Mouse (Mus musculus): ENCODE results near the gene Zfp618. TPM values are rescaled to one million over a fixed set of nuclear protein-coding genes. Genes with fewer than 3 reads are reported as not detected.

Gene Zfp618
- 29.7 and 41.2 TPM in 2 replicates for polyA plus RNA-seq (2014; fragmentation: Nextera tagmentation; extraction: Ambion mirVana)

- 0% methylated on average over 26 of the region's 86 CpGs for WGBS
- Histone ChIP-seq H3K27me3 (ENCODE audit: control insufficient read depth, insufficient read depth, low read length) (no peaks in the 10 kb centered on the region), H3K9ac (ENCODE audit: low read length) (peak within 1 kb of the TSS; percentile 99), H3K36me3 (ENCODE audit: control insufficient read depth, insufficient read depth, low read length) (no peaks in the 10 kb centered on the region), H3K27ac (replicated peaks; ENCODE audit: low read depth, low read length) (peak within 1 kb of the TSS; percentile 90), H3K9me3 (ENCODE audit: control insufficient read depth, low read length) (no peaks in the 10 kb centered on the region), H3K4me3 (ENCODE audit: low read depth, low read length) (peak within 1 kb of the TSS; percentile 75), H3K4me2 (ENCODE audit: low read depth, severe bottlenecking) (peak within 1 kb of the TSS; percentile 68), H3K4me1 (ENCODE audit: control insufficient read depth, insufficient read depth, low read length) (0 out of 2 replicates have a peak, but pooled peaks cover 4% of the 10 kb centered on the region)
- peak; percentile 49 for DNase-seq (ENCODE audit: low spot score)
- peak; percentile 37; the same call in 1 of the 2 replicates for ATAC-seq (ENCODE audit: insufficient number of reproducible peaks, low FRiP score, low TSS enrichment, low read depth)
These were observed at the start of gene Zfp618 for GRCm38 (mm10) chr4:62965497-62966302. TSS of gene Zfp618 (plus strand) at chr4:62965573.

GRCm38 (mm10) chr4:62917056-62917455 lies 48.3 kb upstream of the Zfp618 start:
- no peak overlapping the region for H3K4me3 ChIP-seq (ENCODE audit: low read depth, low read length)
- H3K27me3 ChIP-seq (ENCODE audit: control insufficient read depth, insufficient read depth, low read length), result no peaks in the 10 kb centered on the region
- DNase-seq (ENCODE audit: low spot score) (no peak), ATAC-seq (ENCODE audit: insufficient number of reproducible peaks, low FRiP score, low TSS enrichment, low read depth) (no peak)
- H3K9ac ChIP-seq (ENCODE audit: low read length), result no peak overlapping the region
- WGBS, result 89% methylated on average over 8 of the region's 8 CpGs
- no peak overlapping the region for H3K4me2 ChIP-seq (ENCODE audit: low read depth, severe bottlenecking)
- H3K36me3 ChIP-seq (ENCODE audit: control insufficient read depth, insufficient read depth, low read length), result no peaks in the 10 kb centered on the region
- no peaks in the 10 kb centered on the region for H3K9me3 ChIP-seq (ENCODE audit: control insufficient read depth, low read length)
- no peak overlapping the region for H3K27ac ChIP-seq (replicated peaks; ENCODE audit: low read depth, low read length)
- no peaks in the 10 kb centered on the region for H3K4me1 ChIP-seq (ENCODE audit: control insufficient read depth, insufficient read depth, low read length)

- no peaks in the 10 kb centered on the region for H3K4me1 ChIP-seq (ENCODE audit: control insufficient read depth, insufficient read depth, low read length)
- 91% methylated on average over 4 of the region's 4 CpGs for WGBS
- ATAC-seq (ENCODE audit: insufficient number of reproducible peaks, low FRiP score, low TSS enrichment, low read depth) (no peak), DNase-seq (ENCODE audit: low spot score) (no peak)
- H3K9me3 ChIP-seq (ENCODE audit: control insufficient read depth, low read length), result no peaks in the 10 kb centered on the region
- no peaks in the 10 kb centered on the region for H3K27me3 ChIP-seq (ENCODE audit: control insufficient read depth, insufficient read depth, low read length)
- H3K4me2 ChIP-seq (ENCODE audit: low read depth, severe bottlenecking), result no peak overlapping the region
- no peak overlapping the region for H3K27ac ChIP-seq (replicated peaks; ENCODE audit: low read depth, low read length)
- H3K36me3 ChIP-seq (ENCODE audit: control insufficient read depth, insufficient read depth, low read length), result no peaks in the 10 kb centered on the region
- no peak overlapping the region for H3K4me3 ChIP-seq (ENCODE audit: low read depth, low read length)
- no peak overlapping the region for H3K9ac ChIP-seq (ENCODE audit: low read length)
These were observed 31.6 kb upstream of the Zfp618 start for GRCm38 (mm10) chr4:62933798-62934197.

GRCm38 (mm10) chr4:62935589-62936218 lies 29.7 kb upstream of the Zfp618 start:
- Histone ChIP-seq H3K4me2 (ENCODE audit: low read depth, severe bottlenecking) (no peak overlapping the region), H3K4me3 (ENCODE audit: low read depth, low read length) (no peak overlapping the region), H3K9ac (ENCODE audit: low read length) (no peak overlapping the region), H3K27ac (replicated peaks; ENCODE audit: low read depth, low read length) (no peak overlapping the region), H3K36me3 (ENCODE audit: control insufficient read depth, insufficient read depth, low read length) (no peaks in the 10 kb centered on the region), H3K4me1 (ENCODE audit: control insufficient read depth, insufficient read depth, low read length) (no peaks in the 10 kb centered on the region), H3K27me3 (ENCODE audit: control insufficient read depth, insufficient read depth, low read length) (no peaks in the 10 kb centered on the region), H3K9me3 (ENCODE audit: control insufficient read depth, low read length) (no peaks in the 10 kb centered on the region)
- ATAC-seq (ENCODE audit: insufficient number of reproducible peaks, low FRiP score, low TSS enrichment, low read depth) (no peak), DNase-seq (ENCODE audit: low spot score) (no peak)
- 72% methylated on average over 11 of the region's 11 CpGs for WGBS

- H3K9ac ChIP-seq (ENCODE audit: low read length), result no peak overlapping the region
- H3K27ac ChIP-seq (replicated peaks; ENCODE audit: low read depth, low read length), result no peak overlapping the region
- no peaks in the 10 kb centered on the region for H3K27me3 ChIP-seq (ENCODE audit: control insufficient read depth, insufficient read depth, low read length)
- no peaks in the 10 kb centered on the region for H3K36me3 ChIP-seq (ENCODE audit: control insufficient read depth, insufficient read depth, low read length)
- ATAC-seq (ENCODE audit: insufficient number of reproducible peaks, low FRiP score, low TSS enrichment, low read depth) (no peak), DNase-seq (ENCODE audit: low spot score) (no peak)
- no peaks in the 10 kb centered on the region for H3K4me1 ChIP-seq (ENCODE audit: control insufficient read depth, insufficient read depth, low read length)
- no peaks in the 10 kb centered on the region for H3K9me3 ChIP-seq (ENCODE audit: control insufficient read depth, low read length)
- 70% methylated on average over 14 of the region's 14 CpGs for WGBS
- H3K4me2 ChIP-seq (ENCODE audit: low read depth, severe bottlenecking), result no peak overlapping the region
- no peak overlapping the region for H3K4me3 ChIP-seq (ENCODE audit: low read depth, low read length)
These were observed 23.1 kb upstream of the Zfp618 start for GRCm38 (mm10) chr4:62941961-62942892.

- WGBS, result 64% methylated on average over 4 of the region's 4 CpGs
- Histone ChIP-seq H3K9me3 (ENCODE audit: control insufficient read depth, low read length) (no peaks in the 10 kb centered on the region), H3K4me2 (ENCODE audit: low read depth, severe bottlenecking) (no peak overlapping the region), H3K27ac (replicated peaks; ENCODE audit: low read depth, low read length) (no peak overlapping the region), H3K9ac (ENCODE audit: low read length) (no peak overlapping the region), H3K4me1 (ENCODE audit: control insufficient read depth, insufficient read depth, low read length) (no peaks in the 10 kb centered on the region), H3K4me3 (ENCODE audit: low read depth, low read length) (no peak overlapping the region), H3K27me3 (ENCODE audit: control insufficient read depth, insufficient read depth, low read length) (no peaks in the 10 kb centered on the region), H3K36me3 (ENCODE audit: control insufficient read depth, insufficient read depth, low read length) (no peaks in the 10 kb centered on the region)
- no peak for DNase-seq (ENCODE audit: low spot score)
- ATAC-seq (ENCODE audit: insufficient number of reproducible peaks, low FRiP score, low TSS enrichment, low read depth), result 0 out of 2 replicates have a peak, but pooled peaks have one; percentile 26
These were observed 21.0 kb upstream of the Zfp618 start for GRCm38 (mm10) chr4:62944326-62944879.

- Histone ChIP-seq H3K9ac (ENCODE audit: low read length) (no peak overlapping the region), H3K4me2 (ENCODE audit: low read depth, severe bottlenecking) (no peak overlapping the region), H3K9me3 (ENCODE audit: control insufficient read depth, low read length) (no peaks in the 10 kb centered on the region), H3K4me1 (ENCODE audit: control insufficient read depth, insufficient read depth, low read length) (no peaks in the 10 kb centered on the region), H3K27me3 (ENCODE audit: control insufficient read depth, insufficient read depth, low read length) (no peaks in the 10 kb centered on the region), H3K4me3 (ENCODE audit: low read depth, low read length) (no peak overlapping the region), H3K27ac (replicated peaks; ENCODE audit: low read depth, low read length) (no peak overlapping the region), H3K36me3 (ENCODE audit: control insufficient read depth, insufficient read depth, low read length) (no peaks in the 10 kb centered on the region)
- ATAC-seq (ENCODE audit: insufficient number of reproducible peaks, low FRiP score, low TSS enrichment, low read depth) (no peak), DNase-seq (ENCODE audit: low spot score) (no peak)
- 76% methylated on average over 4 of the region's 4 CpGs for WGBS
These were observed 1.6 kb upstream of the Zfp618 start for GRCm38 (mm10) chr4:62963806-62964205.

All from limb, embryonic 11.5 days (tissue).